Mouse (Mus musculus): ENCODE measurements around the gene Ofcc1. TPM values are rescaled to one million over a fixed set of nuclear protein-coding genes. Genes with fewer than 3 reads are reported as not detected.
A peak's percentile ranks its signal among the peaks of the same experiment; 100 is the strongest.

Ofcc1 gene
- polyA plus RNA-seq, 1 experiment from 2014 or later, result not detected

DNA sequence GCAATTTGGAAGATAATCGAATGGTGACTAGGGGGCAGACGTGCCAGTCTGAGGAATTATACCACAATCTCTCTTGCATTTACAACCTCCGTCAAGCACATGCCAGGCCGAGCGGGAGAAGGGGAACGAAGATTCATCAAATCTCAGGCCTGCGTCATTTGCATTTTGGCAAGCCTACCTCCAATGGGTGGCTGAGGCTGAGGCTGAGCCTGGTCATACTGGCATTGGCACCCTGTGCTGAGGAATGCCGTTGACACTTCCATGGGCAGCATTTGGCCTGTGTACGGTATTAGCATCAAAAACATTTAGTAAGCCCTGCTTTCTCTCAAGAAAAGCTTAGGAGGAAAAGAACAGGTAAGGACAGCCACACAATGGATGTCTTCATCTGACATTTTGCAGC lies 152.9 kb downstream of the Ofcc1 start:
- 76% methylated on average over 9 of the region's 9 CpGs for WGBS

DNA sequence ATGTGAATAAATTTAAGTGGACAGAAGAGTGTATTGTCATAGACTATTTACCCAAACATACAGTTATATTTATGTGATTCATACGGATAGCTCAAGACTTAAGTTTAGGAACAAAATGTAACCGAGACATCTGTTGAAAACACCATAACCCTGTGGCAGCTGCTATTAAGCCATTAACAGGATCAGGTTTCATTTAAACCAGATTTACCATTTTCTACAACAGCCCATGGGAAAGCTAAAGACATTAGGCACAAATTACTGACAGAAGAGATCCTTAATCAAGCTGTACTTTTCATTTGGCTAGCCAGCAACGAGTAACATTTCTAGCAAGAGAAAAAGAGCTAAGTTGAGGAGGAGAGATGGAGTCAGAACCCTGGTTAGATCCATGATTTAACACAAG lies 179.5 kb downstream of the Ofcc1 start:
- 62% methylated on average over 3 of the region's 3 CpGs for WGBS

More for the DNA sequence above, 152.9 kb downstream of the Ofcc1 start:
- Histone ChIP-seq H3K9ac (no peak overlapping the region), H3K27ac (no peak overlapping the region), H3K4me2 (no peak overlapping the region), H3K4me1 (no peaks in the 10 kb centered on the region), H3K9me3 (replicated peaks) (no peaks in the 10 kb centered on the region), H3K27me3 (no peaks in the 10 kb centered on the region), H3K36me3 (no peaks in the 10 kb centered on the region), H3K4me3 (replicated peaks) (no peak overlapping the region)
- no peak for ATAC-seq (replicated peaks; ENCODE audit: low FRiP score)

DNA sequence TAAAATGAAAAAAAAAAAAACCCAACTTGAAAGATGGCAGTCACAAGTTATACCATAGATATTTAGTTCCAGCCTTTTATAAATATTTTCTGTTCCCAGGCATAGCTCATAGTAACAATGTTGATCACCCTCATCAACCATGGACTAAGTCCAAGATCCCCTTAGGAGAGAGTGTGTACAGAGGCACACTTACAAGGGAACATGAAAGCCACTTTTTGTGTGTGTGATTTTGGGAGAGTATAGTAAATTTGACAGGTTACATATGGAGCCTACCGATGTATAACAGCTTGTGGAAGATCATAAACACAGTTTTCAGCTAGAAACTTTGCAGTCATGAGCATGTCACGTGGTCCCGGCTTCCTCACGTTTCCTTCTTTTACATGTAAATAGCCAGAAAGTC lies 189.5 kb downstream of the Ofcc1 start:
- 78% methylated on average over 4 of the region's 4 CpGs for WGBS

More for the DNA sequence above, 179.5 kb downstream of the Ofcc1 start:
- Histone ChIP-seq H3K9ac (no peak overlapping the region), H3K4me1 (no peaks in the 10 kb centered on the region), H3K27ac (no peak overlapping the region), H3K36me3 (no peaks in the 10 kb centered on the region), H3K4me3 (replicated peaks) (no peak overlapping the region), H3K4me2 (no peak overlapping the region), H3K9me3 (replicated peaks) (no peaks in the 10 kb centered on the region), H3K27me3 (no peaks in the 10 kb centered on the region)
- no peak for ATAC-seq (replicated peaks; ENCODE audit: low FRiP score)

DNA sequence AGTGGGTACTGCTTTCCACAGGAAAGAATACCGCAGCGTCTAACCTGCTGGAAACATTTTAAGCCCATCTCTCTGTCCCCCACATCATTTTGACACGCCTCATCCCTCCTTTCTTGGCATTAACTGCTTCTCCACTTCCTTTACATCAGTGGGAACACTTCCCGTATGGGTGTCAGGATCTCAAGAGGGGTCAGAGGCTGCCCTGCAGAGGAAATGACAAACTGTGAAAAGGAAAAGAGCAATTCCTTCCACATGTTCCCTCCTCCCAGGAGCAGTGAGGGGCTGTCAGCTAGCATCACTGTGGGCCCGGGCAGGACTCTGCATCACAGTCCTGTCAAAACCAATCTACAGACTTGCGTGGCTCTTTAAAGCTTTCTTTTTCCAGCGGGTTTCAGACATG lies 193.4 kb downstream of the Ofcc1 start:
- 44% methylated on average over 7 of the region's 7 CpGs for WGBS
- H3K27ac ChIP-seq, result no peak overlapping the region
- no peak overlapping the region for H3K9ac ChIP-seq
- H3K4me1 ChIP-seq, result 0 out of 2 replicates have a peak, but pooled peaks cover 5% of the 10 kb centered on the region
- no peak for ATAC-seq (replicated peaks; ENCODE audit: low FRiP score)
- no peaks in the 10 kb centered on the region for H3K9me3 ChIP-seq (replicated peaks)
- H3K4me3 ChIP-seq (replicated peaks), result no peak overlapping the region
- no peak overlapping the region for H3K4me2 ChIP-seq
- H3K27me3 ChIP-seq, result no peaks in the 10 kb centered on the region; the same call in 1 of the 2 replicates
- no peaks in the 10 kb centered on the region for H3K36me3 ChIP-seq

More for the DNA sequence above, 189.5 kb downstream of the Ofcc1 start:
- H3K9ac ChIP-seq, result no peak overlapping the region
- H3K9me3 ChIP-seq (replicated peaks), result no peaks in the 10 kb centered on the region
- no peak for ATAC-seq (replicated peaks; ENCODE audit: low FRiP score)
- H3K27ac ChIP-seq, result no peak overlapping the region
- H3K4me1 ChIP-seq, result 0 out of 2 replicates have a peak, but pooled peaks cover 5% of the 10 kb centered on the region
- no peak overlapping the region for H3K4me2 ChIP-seq
- H3K4me3 ChIP-seq (replicated peaks), result no peak overlapping the region
- no peaks in the 10 kb centered on the region; the same call in 1 of the 2 replicates for H3K27me3 ChIP-seq
- no peaks in the 10 kb centered on the region for H3K36me3 ChIP-seq

DNA sequence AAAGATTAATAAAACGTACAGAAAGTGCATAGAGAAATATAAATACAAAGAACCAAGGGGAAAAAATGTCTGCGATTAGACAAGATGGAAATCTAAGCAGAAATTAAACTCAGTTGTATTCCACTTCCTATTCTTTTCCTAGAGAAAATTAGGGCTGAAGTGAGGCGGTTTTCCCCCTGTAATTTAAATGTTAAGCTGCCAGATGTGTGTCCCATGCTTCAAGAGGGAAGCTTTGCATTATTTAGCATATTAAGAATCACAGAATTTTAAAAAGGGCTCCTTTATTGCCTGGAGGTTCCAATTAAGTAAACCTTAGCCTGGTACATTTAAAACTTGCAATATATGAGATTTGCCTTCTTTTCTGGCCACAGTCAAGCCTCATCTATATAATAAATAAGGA lies 205.8 kb downstream of the Ofcc1 start:
- Histone ChIP-seq H3K4me2 (no peak overlapping the region), H3K27me3 (no peaks in the 10 kb centered on the region), H3K9ac (no peak overlapping the region), H3K9me3 (replicated peaks) (no peaks in the 10 kb centered on the region), H3K4me1 (no peaks in the 10 kb centered on the region), H3K36me3 (no peaks in the 10 kb centered on the region), H3K4me3 (replicated peaks) (no peak overlapping the region), H3K27ac (no peak overlapping the region)
- ATAC-seq (replicated peaks; ENCODE audit: low FRiP score), result no peak
- WGBS, result 63% methylated on average over 3 of the region's 3 CpGs

DNA sequence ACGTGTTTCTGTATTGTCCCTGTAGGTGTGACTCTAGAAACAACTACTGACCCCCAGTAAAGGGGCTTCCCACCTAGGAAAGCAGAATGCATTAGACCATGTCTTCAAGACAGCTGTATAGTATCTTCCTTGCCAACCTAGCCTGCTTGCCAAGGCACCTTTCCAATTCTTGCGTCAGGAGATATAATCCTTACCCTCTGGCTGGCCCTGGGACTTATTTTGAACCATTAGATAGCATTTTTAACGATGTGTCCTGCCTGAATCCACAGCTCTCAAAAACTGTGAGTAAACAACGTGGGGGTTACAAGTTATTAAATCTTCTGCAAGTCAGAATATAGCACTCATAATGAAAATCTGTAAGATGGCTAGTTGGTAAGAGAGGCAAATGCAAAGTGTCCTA lies 221.3 kb downstream of the Ofcc1 start:
- no peak for ATAC-seq (replicated peaks; ENCODE audit: low FRiP score)
- H3K36me3 ChIP-seq, result no peaks in the 10 kb centered on the region

DNA sequence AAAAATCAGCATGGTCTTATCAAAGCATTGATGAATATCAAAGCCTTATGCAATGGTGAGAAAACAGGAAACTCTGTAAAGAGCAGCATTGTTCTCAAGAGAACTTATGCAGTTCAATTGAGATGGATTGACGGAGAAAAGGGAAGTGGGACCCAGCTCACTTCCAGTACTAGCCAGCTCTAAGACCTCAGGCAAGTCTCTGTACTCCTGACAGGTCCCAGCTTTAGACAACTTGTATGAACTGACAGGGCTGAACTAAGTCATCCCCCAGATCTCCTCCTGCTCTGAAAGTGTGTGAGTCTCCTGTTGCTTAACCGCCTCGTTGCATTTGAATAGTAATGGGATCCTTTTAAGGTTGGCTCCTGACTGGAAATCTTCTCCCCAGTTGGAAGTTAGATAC lies 225.2 kb downstream of the Ofcc1 start:
- Histone ChIP-seq H3K9me3 (replicated peaks) (no peaks in the 10 kb centered on the region), H3K4me2 (0 out of 2 replicates have a peak overlapping the region, but pooled peaks have one; percentile 16), H3K36me3 (no peaks in the 10 kb centered on the region), H3K4me1 (peaks cover 7% of the 10 kb centered on the region; the same call in 1 of the 2 replicates), H3K27me3 (no peaks in the 10 kb centered on the region), H3K9ac (no peak overlapping the region), H3K4me3 (replicated peaks) (no peak overlapping the region), H3K27ac (no peak overlapping the region)
- no peak for ATAC-seq (replicated peaks; ENCODE audit: low FRiP score)
- WGBS, result 31% methylated on average over 3 of the region's 3 CpGs

More for the DNA sequence above, 221.3 kb downstream of the Ofcc1 start:
- no peak overlapping the region for H3K27ac ChIP-seq
- no peaks in the 10 kb centered on the region for H3K9me3 ChIP-seq (replicated peaks)
- no peak overlapping the region for H3K9ac ChIP-seq
- peaks cover 7% of the 10 kb centered on the region; the same call in 1 of the 2 replicates for H3K4me1 ChIP-seq
- no peak overlapping the region for H3K4me2 ChIP-seq
- no peak overlapping the region for H3K4me3 ChIP-seq (replicated peaks)
- no peaks in the 10 kb centered on the region for H3K27me3 ChIP-seq
- 84% methylated on average over 4 of the region's 4 CpGs for WGBS

DNA sequence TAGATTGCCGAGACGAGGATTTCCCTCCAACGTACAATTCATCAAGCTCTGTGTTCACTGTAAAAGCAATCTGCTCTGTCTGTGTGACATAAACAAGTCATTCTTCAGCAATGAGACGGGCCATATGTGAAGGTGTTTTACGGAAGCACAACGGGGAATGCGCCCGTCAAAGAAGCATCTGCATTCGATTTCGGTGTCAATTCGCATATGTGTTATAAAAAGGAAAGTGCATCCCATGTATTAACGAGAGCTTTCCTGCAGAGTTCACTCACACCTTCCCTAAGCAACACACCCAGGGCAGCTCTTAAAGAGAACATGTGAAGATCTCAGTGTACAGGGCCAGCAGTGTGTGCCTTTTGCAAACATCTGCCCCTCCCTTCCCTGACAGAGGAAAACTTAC lies 225.6 kb downstream of the Ofcc1 start:
- Histone ChIP-seq H3K4me1 (peaks cover 7% of the 10 kb centered on the region; the same call in 1 of the 2 replicates), H3K4me2 (0 out of 2 replicates have a peak overlapping the region, but pooled peaks have one; percentile 16), H3K27ac (no peak overlapping the region), H3K9me3 (replicated peaks) (no peaks in the 10 kb centered on the region), H3K27me3 (no peaks in the 10 kb centered on the region), H3K4me3 (replicated peaks) (no peak overlapping the region), H3K9ac (no peak overlapping the region), H3K36me3 (no peaks in the 10 kb centered on the region)
- no peak for ATAC-seq (replicated peaks; ENCODE audit: low FRiP score)
- 44% methylated on average over 12 of the region's 12 CpGs for WGBS

DNA sequence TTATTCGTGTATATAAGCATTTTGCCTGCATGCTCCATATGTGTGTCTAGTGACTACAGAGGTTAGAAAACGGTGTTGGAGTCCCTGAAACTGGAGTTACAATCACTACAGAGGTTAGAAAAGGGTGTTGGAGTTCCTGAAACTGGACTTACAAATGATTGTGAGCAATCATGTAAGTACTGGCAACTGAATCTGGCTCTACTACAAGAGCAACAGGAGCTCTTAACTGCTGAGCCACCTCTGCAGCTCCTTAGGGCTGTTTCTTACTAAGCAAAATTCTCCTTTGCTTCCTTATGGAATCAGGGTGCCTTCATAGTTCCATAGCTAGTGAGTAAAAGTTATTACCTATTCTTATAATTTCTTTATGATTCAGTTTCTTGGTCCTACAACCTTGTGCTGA lies 237.4 kb downstream of the Ofcc1 start:
- H3K27ac ChIP-seq, result no peak overlapping the region
- no peaks in the 10 kb centered on the region for H3K27me3 ChIP-seq
- no peak for ATAC-seq (replicated peaks; ENCODE audit: low FRiP score)
- H3K36me3 ChIP-seq, result no peaks in the 10 kb centered on the region
- H3K9me3 ChIP-seq (replicated peaks), result no peaks in the 10 kb centered on the region
- no peak overlapping the region for H3K4me3 ChIP-seq (replicated peaks)
- 89% methylated on average over 2 of the region's 2 CpGs for WGBS
- no peak overlapping the region for H3K4me2 ChIP-seq
- no peaks in the 10 kb centered on the region for H3K4me1 ChIP-seq
- no peak overlapping the region for H3K9ac ChIP-seq

DNA sequence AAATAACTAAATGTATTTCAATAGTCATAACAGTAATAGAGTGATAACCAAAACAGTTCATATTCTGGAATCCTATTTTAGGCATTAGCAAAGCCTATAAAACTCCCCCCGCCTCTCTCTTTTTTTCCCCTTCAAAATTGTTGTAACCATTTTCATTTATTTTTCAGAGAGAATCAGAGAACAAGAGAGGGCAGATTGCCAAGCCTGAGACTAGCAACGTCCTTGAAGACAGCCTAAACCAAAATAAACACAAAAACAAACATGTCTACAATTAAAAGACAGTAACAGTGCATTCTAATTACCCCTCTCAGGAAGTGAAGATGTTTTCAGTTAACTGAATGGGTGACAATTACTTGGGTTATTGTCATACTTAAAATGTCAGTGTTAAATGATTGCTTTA lies 248.9 kb downstream of the Ofcc1 start:
- Histone ChIP-seq H3K36me3 (no peaks in the 10 kb centered on the region), H3K4me3 (replicated peaks) (no peak overlapping the region), H3K4me2 (no peak overlapping the region), H3K4me1 (no peaks in the 10 kb centered on the region), H3K9me3 (replicated peaks) (no peaks in the 10 kb centered on the region), H3K27me3 (no peaks in the 10 kb centered on the region), H3K27ac (no peak overlapping the region), H3K9ac (no peak overlapping the region)
- no peak for ATAC-seq (replicated peaks; ENCODE audit: low FRiP score)
- 46% methylated on average over 2 of the region's 2 CpGs for WGBS

DNA sequence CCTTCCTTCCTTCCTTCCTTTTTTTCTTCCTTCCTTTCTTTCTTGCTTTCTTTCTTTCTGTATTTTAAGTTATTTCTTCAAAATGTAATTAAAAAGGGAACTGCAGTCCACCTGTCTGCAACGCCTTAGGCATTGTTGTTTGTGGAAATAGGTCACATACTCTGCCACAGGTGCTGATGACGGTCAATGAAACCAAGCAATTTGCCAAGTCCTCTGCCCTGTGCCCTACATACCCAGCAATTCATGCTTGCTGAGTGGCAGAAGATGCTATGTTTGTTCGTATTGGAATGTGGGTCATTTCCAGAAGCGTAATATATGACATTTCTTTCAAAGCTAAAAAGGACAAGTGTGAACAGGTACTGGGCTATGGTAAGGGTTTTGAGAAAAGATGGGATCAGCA lies 285.0 kb downstream of the Ofcc1 start:
- H3K27ac ChIP-seq, result no peak overlapping the region
- H3K9me3 ChIP-seq (replicated peaks), result no peaks in the 10 kb centered on the region
- WGBS, result 79% methylated on average over 4 of the region's 4 CpGs
- no peak overlapping the region for H3K9ac ChIP-seq
- H3K4me1 ChIP-seq, result no peaks in the 10 kb centered on the region
- no peaks in the 10 kb centered on the region for H3K36me3 ChIP-seq
- no peak overlapping the region for H3K4me3 ChIP-seq (replicated peaks)
- ATAC-seq (replicated peaks; ENCODE audit: low FRiP score), result no peak
- no peaks in the 10 kb centered on the region for H3K27me3 ChIP-seq
- no peak overlapping the region for H3K4me2 ChIP-seq

DNA sequence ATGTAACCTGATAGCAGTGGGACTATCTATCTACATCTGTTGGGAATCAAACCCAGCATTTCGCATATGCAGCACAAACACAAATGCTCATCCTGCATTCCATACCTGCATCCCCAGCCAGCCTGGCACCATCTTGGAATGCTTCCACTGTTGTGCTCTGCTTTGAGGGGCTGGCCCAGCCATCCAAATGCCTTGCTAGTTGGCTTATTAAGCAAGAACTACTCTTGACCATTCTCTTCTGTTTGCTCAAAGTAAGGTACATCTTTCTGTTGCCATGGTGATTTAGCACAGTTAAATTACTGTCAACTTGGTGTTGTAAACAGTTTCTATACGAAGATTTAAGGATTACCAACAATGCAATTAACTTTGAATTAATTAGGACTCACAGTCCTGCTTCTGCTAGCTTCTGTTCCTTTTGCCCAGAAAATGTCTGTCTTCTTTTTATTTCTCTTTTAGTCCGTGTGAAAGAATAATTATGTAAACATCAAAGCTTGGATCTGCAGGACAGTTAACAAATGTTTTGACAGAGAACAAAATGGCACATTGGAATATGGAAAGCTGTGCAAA lies 286.3 kb downstream of the Ofcc1 start:
- Histone ChIP-seq H3K9me3 (replicated peaks) (no peaks in the 10 kb centered on the region), H3K4me2 (no peak overlapping the region), H3K9ac (no peak overlapping the region), H3K4me1 (no peaks in the 10 kb centered on the region), H3K27me3 (no peaks in the 10 kb centered on the region), H3K4me3 (replicated peaks) (no peak overlapping the region), H3K27ac (no peak overlapping the region), H3K36me3 (no peaks in the 10 kb centered on the region)
- no peak for ATAC-seq (replicated peaks; ENCODE audit: low FRiP score)
- WGBS, result 67% methylated on average over 3 of the region's 3 CpGs

DNA sequence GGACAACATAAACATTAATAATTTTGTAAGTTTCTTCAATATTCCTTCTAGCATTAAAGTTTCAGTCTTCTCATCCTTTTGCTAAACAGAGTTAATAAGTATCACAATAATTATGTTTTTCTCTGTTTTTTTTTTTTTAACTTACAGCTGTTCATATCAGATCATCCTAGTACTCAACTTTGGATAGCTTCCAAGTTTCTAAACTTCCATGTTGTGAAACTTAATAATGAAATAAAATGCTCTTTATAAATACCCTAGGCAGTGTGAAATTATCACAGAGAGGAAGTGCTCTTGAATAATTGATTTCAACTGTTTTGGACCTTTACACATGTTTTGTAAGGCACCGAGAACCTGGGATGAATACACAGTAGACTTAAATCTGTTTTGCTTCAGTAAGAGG lies 291.2 kb downstream of the Ofcc1 start:
- Histone ChIP-seq H3K27me3 (no peaks in the 10 kb centered on the region), H3K36me3 (no peaks in the 10 kb centered on the region), H3K4me2 (no peak overlapping the region), H3K4me1 (no peaks in the 10 kb centered on the region), H3K27ac (no peak overlapping the region), H3K4me3 (replicated peaks) (no peak overlapping the region), H3K9ac (no peak overlapping the region), H3K9me3 (replicated peaks) (no peaks in the 10 kb centered on the region)
- WGBS, result 88% methylated on average over 1 of the region's 1 CpGs
- ATAC-seq (replicated peaks; ENCODE audit: low FRiP score), result no peak
